Mouse (Mus musculus): ENCODE measurements around the gene Dedd2.
"Not testable (repeated sequence)": the region's sequence is repeated elsewhere in the genome, so short reads cannot be mapped to it uniquely, and the experiment has no call there.

Dedd2 gene

DNA sequence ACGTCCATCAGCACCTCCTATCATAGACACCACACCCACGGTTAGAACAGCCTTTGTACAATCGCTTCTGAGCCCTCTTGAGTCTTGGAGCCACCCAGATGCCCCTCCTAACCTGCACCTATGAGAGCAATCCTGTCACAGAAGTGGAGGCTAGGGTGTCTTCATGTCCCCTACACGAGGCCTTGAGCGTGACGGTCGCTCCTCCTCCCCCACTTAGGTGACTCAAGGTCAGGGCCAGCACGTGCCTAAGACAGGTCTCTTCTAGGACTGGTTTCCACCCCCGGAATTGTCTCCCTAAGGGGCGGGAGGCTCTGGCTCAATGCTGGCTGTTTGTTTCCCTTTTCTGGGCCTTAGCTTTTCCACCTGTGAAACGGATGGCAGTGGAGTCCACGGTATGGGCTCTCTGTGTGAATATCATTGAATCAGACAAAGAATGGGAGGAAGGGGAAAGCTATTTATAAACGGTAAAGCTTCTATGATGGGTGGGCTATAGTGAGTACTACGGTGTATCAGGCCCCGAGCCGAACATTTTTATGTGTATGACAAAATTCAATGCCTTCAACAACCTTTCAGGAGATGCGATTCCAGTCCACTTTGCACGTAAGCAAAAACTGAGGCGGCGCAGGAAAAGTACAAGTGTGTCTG, at the start of gene Dedd2:
Gene Dedd2 (minus strand): TSS at position 159 of the 645 bp plus-strand sequence.
- no peak for DNase-seq (ENCODE audit: low spot score in 2 of 2)

DNA sequence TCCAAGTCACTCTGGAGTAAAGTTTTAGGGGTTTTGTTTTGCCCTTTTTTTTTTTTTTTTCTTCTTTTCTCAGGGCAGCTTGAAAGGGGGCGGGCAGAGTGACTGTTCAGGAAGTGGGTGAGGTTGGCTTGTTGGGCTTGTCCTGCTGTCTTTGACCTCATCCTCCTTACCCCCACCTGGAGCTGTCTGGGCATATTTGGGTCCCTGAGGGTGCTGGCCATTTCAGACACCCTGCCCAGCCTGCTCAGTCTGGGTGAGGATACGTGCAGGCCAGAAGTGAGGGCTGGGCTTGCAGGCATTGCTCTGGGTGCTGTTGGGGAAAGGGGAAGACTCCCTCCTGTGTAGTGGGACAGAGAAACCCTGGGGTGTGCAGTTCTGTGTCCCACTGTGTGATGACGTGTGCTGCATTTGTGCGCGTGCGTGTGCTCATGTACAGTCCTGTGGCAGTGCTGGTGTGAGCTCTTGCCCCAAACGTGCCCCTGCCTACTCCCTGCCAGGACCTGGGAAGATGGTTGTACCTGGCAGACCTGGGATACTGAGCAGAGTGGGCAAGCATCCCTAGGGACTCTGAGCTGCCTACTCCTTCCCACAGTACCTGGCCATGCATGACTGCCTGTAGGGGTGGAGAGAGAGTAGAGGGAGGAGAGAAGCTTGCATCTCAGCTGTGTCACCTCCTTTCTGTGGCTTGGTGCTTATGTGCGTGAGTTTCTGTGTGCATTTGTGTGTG, 49.3 kb upstream of the Dedd2 start:
- DNase-seq (ENCODE audit: low spot score in 2 of 2): peak in 1 of 2 experiments; percentile 9

DNA sequence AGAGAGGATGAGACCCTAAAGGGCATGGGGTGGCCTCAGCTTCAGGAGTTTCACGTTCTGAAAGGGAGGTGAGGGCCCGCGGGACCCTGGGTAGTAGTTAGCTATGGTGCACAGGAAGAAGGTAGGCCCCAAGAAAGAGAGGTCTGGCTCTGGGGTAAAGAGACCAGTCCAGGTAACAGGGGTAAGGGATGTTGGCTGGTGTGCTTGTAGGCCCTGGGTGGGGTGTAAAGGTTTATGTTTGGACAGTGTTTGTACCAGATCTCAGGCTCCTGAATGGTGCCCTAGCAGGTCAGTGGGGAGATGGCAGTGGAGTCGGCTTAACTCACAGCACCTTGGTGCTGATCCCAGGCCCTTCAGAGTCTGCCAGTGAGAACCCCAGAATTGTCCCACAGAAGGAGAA, 48.6 kb upstream of the Dedd2 start:
- DNase-seq (ENCODE audit: low spot score in 2 of 2): peak in 1 of 2 experiments; percentile 7

DNA sequence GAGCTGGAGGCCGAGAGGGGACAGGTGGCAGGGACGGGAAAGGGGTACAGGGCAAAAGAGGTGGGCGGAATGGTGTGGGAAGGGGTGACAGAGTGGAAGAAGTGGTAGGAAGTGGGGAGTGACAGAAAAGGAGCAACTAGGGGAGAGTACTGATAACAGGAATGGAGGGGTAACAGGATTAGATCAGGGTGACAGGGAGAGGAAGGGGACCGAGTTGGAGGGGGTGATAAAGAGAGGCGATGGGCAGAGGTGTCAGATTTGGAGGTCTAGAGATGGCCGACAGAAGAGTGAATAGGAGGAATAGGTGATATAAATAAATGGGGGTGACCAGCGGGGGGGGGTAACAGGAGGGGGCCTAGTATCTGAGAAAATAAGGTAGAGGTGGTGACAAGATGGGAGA, 48.2 kb upstream of the Dedd2 start:
- no peak for DNase-seq (ENCODE audit: low spot score in 2 of 2)

DNA sequence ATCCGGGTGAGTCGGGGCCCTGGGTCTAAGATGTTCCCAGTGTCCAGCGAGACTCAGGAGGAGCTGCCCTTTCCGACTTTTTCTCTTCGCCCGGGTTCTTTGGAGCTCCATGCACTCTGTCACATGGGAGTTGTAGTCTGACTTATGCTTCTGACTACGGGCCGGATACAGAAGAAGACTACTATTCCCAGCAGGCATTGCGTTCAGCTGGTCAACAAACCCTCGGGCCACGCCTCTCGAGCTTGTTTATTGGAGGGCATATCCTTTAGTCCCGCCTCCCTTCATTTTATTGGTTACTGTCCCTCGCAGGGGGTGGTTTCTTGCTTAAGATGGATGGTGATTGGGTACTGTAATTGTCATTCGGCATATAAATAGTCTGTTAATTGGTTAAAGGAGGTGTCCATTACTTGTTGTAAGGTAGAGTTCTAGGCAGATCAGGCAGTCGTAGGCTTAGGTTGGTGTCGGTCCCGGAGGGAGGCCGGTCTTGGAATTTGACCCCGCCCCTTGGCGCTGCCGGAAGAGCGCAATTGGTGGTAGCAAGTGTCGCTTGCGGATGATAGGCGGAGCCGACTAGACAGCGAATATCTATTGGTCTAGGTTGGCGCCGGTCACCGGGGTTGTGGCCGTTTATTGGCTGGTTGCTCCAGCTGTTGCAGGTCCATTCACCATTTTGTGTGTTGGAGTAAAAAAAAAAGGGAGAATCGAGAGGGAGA, 47.5 kb upstream of the Dedd2 start:
- peak; percentile 94 to 95 for DNase-seq (ENCODE audit: low spot score in 2 of 2)

DNA sequence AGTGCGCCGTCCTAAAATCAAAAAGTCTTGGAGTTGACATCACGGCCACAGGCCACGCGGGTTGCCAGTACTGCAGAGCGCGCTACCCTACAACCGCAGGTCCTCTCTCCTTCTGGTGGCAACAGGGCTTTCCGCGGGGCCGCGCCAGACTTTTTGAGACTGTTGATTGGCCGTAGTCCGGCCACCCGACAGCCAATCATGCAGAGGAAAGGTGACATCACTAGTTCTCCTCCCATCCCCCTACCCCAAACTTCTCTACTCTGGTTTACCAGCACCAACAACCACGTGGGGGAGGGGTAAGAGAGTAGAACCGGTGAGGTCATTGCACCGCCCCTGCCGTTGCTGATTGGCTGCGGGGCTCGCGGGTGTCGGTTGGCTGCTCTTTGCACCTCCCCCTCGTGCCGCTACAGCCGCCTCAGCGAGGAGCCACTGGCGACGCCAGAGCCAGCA, 46.9 kb upstream of the Dedd2 start, which contains the start of gene Cic:
Gene Cic (plus strand): TSS at position 404 of the 450 bp plus-strand sequence.
- DNase-seq (ENCODE audit: low spot score in 2 of 2): peak; percentile 89 to 94

DNA sequence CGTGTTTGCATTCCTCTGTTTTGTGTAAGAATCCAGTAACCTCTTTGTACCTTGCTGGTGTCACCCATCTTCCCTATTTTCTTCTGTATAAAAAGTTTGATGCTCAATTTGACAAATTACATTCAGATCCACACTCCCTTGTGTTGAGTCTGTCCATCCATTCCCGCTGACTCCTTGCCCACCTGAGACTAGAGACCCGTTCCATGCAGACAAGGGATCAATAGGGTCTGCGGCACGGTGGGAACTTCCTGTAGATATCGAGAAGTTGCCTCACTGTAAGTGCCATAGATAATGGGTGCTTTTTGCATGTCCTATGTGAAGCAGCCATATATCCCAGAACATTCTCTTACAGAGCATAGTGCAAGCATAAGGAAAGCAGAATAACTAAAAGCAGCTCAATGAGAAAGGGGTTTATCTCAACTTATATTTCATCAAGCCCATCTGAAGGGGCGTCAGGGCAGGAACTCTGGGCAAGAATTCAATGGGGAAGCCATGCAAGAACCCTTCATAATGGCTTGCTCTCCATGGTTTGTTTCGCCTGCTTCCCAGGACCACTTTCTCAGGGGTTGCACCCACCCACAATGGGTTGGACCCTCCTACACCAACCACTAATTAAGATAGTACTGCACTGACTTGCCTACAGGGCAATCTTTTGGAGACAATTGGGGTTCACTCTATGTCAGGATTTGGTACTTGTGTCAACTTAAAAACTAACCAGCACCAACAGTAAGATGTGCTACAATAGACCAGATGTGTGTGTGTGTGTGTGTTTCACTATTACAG, 46.0 kb upstream of the Dedd2 start:
- no peak for DNase-seq (ENCODE audit: low spot score in 2 of 2)

DNA sequence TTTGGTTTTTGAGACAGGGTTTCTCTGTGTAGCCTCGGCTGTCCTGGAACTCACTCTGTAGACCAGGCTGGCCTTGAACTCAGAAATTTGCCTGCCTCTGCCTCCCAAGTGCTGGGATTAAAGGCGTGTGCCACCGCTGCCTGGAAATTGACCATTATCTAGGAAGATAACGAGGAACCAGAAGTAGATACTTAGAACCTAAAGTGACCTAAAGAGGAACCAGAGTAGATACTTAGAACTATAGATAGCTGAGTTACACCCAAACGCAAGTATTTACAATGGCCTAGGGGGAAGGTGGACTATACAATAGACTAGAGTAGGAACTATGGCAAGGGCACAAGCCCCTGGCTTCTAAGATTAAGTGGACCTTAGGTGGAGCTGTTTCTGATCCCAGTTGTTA, 45.3 kb upstream of the Dedd2 start:
- DNase-seq (ENCODE audit: low spot score in 2 of 2): not testable (repeated sequence)

DNA sequence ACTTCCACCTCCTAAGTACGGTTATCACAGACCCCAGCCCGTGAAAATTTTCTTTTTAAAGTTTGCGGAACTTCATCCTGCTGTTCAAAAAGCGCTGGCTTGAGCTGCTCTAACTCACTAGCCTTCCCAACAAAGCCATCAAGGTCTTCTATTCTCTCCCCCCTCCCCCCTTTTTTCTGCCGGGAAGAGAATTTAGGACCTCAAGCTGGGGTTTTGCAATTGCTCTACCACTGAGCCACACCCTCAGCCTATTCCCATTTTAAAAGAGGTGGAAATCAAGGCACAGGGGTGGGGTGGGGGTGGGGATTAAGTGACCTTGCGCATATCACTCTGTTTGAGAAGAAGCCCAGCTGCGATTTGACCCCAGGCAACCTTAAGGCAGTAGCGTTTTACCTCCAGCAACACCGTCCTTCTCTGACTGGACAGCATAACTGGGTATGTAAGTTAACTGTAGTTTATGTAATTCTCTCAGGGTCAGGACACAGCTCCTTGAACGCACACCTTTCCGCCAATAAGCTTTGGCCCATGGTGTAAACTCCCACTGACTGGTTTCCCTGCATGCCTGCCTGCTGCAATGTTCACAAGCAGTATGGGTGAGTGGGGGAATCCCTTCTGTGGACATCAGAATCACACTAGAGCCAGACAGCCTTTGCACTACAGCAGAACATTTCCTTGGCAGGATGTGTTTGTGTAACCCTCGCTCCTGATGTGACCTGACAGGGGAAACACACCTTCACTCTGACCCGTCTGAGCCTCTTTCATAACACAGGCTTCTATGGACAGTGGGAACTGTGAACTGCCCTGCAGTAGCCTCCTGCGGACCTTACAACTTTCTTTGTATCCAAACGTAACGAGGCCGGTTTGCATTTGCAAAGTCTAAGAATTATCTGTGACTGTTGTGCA, 43.8 kb upstream of the Dedd2 start:
- DNase-seq (ENCODE audit: low spot score in 2 of 2): no peak

DNA sequence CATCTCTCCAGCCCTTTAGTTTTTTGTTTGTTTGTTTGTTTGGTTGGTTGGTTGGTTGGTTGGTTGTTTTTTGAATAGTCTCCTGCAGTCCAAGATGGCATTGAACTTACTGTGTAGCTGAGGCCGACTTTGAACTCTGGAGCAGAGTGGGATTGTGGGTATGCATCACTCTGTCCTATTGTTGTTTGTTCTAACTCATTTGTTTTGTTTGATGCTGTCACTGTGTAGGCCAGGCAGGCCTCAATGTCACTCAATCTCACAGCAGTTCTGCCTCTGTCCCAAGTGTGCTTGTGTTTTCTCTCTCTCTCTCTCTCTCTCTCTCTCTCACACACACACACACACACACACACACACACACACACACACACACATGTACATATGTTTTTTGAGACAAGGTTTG, 41.5 kb upstream of the Dedd2 start:
- no peak for DNase-seq (ENCODE audit: low spot score in 2 of 2)

DNA sequence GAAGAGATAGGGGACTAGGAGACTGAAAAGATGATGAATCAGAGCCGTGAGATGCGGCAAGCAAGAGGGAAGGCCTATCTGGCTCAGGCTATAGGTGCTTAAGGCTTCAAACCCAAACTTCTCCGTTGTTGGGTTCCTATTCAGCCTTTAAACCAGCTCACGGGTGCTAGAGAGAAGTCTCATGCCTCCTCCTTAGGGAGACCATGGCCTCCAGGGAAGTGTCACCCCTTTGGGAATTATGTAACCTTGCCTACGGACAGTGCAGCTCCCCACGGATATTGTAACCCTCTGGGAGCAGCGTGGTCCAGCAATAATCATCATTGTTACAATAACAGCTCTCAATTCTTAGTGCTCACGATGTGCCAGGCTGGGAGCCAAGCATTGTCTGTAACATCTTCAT, 31.4 kb upstream of the Dedd2 start:
- no peak for DNase-seq (ENCODE audit: low spot score in 2 of 2)

DNA sequence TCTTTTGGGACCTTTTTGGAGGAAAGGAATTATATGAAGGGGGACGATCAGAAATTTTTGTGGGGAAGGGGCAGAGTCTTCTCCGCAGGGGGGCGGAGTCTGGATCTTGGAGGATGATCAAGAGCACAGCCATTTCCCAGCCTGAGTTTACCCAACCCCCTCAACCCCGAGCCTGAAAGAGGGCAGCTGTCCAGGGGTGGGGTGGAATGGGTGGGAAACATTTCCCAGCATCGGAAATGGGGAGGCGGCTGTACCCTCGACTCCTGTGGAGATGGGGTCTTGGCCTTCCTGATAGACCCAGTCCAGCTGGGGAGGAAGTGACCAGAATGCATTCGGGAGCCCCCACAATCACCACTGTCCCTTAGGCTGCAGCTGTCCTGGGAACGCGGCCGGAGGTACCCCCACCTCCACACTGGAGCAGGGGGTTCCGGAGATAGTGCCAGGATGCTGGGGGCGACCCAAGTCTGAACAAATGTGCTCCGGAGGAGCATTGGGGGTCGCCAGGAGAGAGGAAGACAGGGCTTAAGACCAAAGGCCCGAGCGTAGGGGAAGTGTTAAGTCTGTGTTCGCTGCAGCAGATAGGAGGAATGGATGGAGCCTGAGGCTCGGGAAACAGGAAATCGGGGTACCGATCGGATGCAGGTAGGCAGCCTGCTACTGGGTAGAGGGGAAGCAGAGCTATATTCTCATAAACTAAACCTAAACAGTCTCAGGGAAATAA, 30.8 kb upstream of the Dedd2 start:
- no peak for DNase-seq (ENCODE audit: low spot score in 2 of 2)

DNA sequence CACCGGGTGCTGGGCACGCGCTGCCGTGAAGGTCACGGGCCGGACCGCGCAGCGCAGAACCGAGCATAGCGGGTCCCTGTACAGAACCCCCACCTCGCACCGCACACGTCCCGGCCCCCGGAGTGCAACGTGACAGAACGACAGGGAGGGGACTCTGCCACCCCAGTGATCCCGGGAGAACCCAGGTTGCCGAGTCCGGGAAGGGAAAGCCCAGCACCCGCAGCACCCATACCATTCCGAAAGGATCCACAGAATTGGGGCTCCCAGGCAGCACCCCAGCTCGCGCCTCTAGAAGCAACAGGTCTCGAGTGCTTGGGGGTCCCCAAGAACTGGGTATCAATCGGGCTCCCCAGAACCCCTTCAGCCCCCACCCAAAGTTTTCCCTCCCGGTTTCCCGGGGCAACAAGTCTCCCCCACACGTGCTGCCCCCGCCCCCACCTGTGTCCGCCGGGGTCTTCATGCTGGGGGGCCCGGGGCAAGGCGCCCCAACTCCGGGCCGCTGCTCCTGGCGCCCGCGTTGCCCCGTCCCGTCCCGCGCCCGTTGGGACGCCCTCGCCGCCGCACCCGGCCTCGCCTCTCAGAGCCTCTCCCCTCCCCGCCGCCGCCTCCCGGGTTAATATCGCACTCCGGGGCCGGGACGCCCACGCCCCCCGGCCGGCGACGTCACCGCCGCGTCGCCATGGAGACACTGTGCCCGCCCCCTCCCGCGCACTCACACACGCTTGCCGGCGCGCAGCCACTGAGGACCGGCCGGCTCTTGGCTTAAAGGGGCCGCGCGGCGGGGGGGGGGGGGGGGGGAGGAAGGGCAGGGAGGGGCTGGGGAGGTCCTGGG, 29.9 kb upstream of the Dedd2 start, which contains the start of gene Erf:
Gene Erf (minus strand): TSS at position 621 of the 832 bp plus-strand sequence.
- DNase-seq (ENCODE audit: low spot score in 2 of 2): peak; percentile 94 to 95

DNA sequence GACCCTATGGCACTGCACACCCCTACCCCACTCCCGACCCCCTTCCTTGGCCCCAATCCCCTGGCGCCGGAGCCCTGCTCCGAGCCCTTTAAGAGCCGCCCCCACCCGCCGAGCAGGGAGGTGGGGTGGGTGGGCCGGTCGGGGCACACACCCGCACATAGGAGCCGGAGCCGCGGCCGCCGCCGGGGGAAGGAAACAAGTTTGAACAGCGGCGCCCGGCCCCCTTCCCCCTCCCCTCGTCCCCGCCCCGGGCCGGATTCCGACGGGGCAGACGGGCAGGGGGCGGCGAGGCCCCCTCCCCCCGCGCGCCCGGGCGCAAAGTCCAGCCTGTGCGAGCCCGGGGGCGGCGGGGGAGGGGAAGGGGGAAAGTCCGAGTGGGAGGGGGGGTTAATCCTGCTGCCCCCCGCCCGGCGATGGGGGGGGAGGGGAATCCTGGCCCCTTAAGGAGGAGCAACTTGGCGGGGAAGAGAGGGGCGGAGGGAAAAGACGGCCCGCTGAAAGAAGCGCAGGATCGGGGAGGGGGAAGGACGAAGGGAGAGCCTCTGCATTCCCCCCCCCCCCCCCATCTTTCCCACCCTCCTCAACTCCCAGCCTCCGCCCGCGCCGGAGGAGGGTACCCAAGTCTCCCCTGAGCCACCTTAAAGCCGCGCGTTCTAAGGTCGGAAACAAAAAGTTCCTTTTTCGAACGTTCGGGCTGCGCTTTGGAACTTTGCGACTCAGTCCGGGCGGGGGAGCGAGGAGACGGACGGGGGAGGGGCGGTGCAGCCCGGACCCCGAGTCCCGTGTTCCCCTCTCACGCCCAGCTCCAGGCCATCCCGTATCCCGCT, 29.1 kb upstream of the Dedd2 start:
- peak; percentile 48 to 58 for DNase-seq (ENCODE audit: low spot score in 2 of 2)

DNA sequence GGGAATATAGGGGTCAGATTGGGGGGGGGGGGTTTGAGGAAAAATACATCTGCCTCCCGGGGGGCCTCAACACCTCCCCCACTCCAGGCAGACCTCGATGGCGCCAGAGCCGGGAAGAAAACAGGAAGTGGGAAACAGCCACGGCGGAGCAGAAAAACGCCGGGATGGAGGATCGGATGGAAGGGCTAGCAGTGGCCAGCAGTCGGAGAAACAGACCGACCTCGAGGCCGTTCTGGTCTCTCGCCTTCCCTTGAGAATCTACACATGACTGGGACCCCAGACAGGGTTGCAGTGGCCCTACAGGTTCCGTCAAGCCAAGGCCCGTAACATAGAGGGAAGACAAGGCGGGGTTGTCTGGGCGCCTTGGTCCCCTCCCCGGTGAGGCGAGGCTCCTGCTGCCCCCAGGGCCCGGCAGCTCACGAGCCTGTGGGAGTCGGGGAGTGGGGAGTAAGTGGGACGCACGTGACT, 28.5 kb upstream of the Dedd2 start:
- no peak for DNase-seq (ENCODE audit: low spot score in 2 of 2)

DNA sequence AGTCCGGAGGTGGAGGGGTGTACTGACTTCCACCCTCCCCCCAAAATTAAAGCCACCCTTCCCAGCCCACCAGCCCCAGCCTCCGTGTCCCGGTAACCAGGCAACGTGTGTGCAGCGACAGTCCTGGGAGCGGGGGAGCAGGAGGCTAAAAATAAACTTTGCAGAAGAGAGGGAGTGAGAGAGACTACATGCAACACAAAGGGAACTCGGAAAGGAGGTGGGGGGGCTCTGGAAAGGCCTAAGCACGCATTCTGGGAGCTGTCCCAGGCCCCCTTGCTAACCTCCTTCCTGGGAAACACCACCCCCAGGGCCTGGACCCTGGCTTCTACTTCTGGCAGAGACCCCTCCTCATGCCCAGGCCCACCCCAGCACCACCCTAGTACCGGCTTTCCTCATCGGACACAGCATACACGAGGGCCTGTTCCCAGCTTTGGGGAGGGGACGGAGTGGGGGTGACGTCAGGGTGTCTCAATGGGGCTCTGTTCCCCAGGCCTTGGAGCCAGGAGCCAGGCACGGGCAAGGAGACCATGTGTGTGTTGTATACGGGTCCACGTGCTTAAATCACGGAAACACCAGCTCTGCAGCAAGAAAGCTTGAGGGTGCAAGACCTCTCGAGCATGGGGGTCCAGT, 27.7 kb upstream of the Dedd2 start:
- DNase-seq (ENCODE audit: low spot score in 2 of 2): no peak

DNA sequence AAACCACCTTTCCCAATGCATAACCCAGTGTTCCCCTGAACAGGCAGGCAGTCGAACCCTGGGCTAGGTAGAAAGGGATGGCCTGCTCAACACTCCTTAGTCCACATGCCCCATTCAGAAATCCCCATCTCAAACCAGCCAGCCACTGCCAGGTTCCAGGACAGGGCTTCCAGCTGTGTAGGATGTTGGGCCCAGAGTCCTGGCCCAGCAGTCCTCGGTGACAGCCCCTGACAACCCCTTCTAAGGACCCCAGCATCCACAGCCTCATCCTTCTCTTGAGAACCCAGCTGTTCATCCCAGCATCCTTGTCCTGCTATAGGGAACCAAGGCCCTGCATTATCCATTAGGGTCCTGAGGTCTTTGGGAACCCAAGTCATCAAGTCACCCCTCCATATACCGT, 27.1 kb upstream of the Dedd2 start:
- DNase-seq (ENCODE audit: low spot score in 2 of 2): no peak

DNA sequence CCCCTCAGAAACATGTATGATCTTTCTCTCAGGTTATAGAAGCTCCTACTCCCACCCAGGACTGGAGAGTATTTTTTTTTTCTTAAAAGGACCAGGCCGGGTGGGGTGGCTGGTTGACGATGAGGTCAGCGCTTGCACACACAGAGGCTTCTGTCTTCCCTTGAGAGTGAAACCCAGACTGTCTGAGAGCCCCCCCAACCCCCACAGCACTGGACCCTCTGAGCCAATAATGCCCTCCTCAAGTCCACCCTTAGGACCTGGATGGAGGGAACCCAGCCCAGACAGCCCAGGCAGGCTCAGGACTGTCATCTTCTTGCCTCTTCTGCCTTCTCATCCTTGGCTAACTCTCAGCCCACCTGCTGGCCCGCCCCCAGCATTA, 26.3 kb upstream of the Dedd2 start:
- no peak for DNase-seq (ENCODE audit: low spot score in 2 of 2)

Data from spleen, postnatal 14 days (tissue).